Mouse (Mus musculus) mature B cell (primary cell): ENCODE data around the gene Flt3.

Experiments
- in situ Hi-C: fragments of 300-500 bp; cut with MboI; formaldehyde crosslinking; loops from 2 replicates; pipeline ENCODE4 v1.14.3; 2019

Gene Flt3

DNA sequence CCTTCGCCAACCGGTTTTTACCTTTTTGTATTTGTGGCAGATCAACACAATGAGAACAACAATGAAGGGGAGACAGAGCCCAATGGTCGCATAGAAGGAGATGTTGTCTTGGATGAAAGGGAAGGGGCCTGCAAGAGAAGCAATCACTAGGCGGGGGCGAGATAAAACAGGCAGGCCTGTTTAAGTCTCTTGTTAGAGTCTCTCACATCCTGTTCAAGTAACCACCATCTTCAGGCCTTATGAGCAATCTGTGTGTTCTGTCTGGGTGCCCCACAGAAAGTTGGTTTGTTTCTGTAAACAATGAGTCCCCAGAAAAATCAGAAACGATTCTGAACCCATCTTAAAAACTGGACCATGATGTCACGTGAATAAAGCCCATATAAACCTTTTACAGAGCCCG is 45.3 kb downstream of the Flt3 start:
- in situ Hi-C loops, result no loop called here

DNA sequence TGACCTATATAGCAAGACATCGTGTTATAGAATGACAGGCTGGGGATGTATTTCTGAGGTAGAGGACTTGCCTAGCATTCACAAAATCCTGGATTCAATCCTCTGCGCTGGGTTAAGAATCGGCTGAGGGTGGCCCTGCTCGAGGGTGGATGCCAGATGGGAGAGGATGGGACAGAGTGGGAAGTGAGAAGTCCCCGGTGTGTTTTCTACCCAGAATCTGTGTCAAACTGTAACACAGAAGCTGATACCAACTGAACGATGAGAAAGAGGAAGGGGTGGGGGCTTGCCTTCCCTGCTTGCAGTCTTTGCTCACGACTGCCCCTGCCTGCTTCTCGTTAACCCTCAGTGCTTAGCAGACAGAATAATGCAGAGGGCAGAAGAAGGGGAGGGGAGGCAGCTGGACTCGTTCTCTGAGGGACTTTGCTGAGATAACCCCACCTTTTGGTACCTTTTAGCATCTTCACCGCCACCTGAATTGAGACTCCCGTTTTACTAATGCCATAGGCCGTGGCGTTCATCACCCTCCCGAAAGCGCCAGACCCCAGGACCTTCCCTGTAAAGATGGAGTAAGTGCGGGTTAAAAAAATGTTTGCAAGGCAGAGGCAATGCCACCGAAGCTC is 46.0 kb downstream of the Flt3 start:
- in situ Hi-C loops, result no loop called here

DNA sequence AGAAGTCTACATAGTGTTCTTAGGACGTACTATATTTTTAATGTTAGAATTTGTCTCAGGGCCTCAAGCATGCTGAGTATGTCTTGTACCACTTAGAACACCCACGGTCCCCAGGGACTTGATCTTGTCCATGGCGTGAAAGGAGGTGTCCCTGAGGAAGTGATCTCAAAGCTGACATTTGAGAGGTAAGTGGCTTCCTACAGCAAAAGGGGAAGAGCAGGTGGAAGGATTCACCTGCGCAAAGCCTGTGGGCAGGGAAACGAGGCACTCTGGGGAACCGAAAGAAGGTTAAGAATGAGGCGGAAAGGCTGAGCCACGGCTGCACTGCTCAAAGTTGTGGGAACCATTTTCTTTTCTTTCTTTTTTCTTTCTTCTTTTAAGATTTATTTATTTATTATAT is 48.4 kb downstream of the Flt3 start:
- in situ Hi-C loops, result no loop called here

DNA sequence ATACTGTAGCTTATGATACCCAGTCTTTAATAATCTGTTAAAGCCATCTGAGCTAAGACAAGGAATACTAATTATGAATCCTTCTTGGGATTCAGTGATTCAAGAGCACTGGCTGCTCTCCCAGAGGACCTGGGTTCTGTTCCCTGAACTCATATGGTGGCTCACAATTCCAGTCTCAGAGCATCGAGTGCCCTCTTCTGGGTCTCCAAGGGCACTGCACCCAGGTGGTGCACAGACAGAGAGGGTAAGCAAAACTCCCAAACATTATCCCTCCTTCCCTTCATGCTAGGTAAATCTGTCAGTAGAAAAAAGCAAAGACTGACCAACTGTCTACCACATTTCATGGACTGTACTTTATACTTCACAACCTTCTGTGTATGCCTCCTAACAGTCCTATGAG is 54.3 kb downstream of the Flt3 start:
- in situ Hi-C loops, result no loop called here

DNA sequence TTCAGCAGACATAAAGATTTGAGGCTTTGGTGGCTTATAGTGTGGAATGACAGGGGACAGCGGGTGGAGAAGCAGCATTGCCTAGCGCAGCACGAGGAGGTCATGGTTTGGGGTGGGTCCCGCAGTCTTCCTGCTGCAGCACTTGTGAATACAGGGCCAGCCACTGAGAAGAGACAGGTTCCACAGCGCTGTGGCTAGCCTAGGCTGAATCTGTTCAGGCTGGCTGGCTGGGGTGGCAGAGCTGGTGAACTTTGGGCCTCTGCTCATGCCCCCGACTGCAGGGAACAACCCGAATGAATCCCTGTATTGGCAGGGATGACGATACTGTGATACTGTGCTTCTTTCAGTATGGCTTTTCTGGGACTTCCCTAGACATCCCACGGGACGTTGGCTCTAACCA is 56.4 kb downstream of the Flt3 start:
- in situ Hi-C loops, result no loop called here

DNA sequence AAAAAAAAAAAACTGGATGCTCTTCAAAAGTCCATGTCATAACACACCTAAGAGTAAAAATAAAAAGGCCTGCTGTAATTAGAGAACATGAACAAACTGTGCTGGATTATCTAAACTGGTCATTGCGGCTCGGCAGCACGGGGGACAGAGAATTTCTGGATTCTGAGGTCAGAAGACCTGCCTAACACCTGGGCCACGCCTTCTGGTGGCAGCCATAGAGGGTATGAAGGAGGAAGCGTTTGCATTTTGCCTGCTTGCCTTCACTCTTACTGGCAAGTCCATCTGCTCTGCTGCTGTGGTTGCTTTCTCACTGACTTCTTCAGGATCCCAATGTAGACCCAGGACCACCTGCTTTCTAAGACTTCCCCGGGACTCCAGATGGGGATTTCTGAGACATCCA is 57.4 kb downstream of the Flt3 start:
- in situ Hi-C loops, result no loop called here

DNA sequence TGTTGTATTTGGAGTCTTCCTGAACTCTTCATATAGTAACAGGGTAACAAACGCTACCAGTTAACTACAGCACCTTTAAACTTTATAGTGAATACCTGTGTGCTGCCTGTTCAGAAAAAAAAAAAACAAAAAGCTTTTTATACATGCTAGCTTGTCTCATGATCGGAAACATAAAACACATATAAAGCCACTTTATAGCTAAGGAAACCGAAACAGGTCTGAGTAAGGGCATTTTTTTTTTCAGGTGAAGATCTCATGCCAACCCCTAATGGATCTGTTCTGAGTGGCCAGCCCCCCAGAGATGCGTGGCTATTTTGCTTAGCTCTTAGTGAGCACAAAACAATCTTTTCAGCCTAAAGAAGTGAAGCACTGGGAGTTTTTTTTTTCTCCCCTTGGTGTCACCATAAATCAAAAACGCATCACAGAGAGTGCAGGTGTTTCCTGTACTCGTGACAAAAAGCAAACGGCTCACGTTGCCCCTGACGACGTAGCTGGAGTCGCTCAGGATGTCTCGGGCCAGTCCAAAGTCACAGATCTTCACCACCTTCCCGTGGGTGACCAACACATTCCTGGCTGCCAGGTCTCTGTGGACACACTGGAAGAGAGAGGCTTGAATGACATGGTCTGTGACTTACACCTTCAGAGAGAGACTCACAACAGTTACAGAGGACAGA is 59.4 kb downstream of the Flt3 start:
- in situ Hi-C loops, result no loop called here

DNA sequence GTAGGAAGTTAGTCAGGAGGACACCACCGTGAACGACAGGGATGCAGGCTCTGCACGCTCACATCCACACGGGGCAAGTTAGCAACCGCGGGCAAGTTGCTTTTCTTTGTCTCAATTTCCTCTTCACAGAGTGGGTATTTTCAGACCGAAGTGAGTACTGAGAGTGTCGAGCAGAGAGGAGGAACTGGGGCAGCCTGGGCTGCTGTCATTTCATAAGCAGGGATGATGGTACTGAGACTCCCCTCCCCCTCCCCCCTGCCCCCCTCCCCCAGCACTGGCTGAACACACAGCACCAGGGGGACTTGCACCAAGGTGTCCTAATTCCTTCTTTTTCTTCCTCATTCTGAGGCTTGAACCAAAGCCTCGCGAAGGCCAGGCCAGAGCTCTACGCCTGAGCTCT is 60.7 kb downstream of the Flt3 start:
- in situ Hi-C loops, result no loop called here

DNA sequence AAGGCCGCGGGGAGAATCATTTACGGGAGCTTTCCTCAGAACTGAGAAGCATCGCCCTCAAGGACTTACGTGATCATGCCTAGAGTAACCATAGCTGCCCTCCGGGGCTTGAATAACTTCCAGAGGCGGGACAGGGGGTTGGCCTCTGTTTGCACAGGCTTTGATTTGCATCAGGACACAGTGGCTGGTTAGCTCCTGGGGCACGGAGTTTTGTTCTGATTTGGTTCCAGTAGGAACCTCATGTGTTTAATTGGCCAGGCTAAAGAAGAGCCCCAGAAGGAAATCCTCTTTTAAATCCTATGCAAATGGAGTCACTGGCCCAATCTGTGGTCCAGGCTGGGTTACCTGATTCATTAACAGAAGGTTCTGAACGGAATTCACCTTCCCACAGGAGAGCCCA is 61.3 kb downstream of the Flt3 start:
- in situ Hi-C loops, result no loop called here

DNA sequence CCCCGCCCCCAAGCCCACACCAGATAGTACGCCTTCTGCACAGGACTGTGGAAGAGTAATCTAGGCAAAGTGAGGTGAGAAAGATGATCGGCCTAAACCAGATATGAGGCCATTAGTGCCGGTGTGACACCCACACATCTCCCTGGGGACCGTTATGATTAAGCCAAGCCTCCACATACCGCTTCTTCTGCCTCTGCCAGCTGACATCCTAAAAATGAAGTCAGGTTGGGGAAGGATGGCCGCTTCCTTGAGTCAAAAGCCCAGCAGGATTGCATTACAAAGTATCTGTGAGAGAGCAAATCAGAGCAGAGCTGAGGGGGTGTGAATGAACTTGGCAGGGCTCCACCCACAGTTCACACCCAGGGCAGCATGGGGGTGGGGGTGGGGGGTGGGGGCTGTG is 67.6 kb downstream of the Flt3 start:
- in situ Hi-C loops, result no loop called here

DNA sequence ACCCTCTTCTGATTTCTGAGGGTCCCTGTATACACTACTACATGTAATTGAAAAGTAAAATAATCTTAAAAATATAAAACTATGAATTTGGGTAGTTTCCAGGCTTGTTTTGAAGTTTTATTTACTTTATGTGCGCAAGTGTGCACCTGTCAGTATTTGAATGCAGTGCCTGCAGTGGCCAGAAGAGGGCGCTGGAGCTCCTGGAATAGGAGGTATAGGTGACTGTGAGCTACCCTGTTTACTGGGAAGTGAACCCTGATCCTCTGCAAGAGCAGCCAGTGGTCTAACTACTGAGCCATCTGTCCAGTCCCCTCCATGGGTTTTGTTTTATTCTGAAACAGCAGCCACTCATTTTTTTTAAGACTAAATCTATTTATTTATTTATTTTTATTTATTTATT is 68.7 kb downstream of the Flt3 start:
- in situ Hi-C loops, result no loop called here

DNA sequence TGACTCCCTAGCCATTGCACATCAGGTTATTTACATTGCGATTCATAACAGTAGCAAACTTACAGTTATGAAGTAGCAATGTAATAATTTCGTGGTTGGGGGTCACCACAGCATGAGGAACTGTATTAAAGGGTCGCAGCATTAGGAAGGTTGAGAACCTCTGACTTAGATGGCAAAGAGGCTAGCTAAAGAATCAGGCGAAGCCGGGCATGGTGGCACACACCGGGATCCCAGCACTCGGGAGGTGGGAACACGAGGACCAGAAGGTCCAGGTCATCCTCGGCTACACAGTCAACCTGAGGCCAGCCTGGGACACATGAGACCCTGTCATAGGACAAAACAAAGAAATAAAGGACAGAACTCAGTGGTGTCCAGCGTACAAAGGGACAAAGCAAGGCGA is 70.3 kb downstream of the Flt3 start:
- in situ Hi-C loops, result loop anchor here (10.0 kb wide), 3 partner anchors 415 to 655 kb away; no protein-coding TSS in a partner anchor

DNA sequence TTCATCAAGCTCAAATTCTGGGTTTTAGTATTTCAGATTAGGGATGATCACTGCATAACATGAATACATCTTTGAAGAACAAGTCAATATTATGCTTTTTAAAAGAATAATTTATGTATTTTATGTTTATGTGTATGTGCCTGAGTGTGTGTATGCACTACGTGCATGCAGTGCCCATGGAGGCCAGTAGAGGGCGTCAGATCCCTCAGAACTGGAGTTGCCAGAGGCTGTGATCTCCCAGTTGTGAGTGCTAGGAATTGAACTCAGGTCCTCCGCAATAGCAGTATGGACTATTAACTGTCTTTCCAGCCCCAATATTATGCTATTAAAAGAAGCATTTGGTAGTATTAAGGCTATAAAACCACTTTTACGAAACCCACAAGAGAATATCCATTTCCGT is 72.7 kb downstream of the Flt3 start:
- in situ Hi-C loops, result loop anchor here (10.0 kb wide), 3 partner anchors 413 to 653 kb away; no protein-coding TSS in a partner anchor

DNA sequence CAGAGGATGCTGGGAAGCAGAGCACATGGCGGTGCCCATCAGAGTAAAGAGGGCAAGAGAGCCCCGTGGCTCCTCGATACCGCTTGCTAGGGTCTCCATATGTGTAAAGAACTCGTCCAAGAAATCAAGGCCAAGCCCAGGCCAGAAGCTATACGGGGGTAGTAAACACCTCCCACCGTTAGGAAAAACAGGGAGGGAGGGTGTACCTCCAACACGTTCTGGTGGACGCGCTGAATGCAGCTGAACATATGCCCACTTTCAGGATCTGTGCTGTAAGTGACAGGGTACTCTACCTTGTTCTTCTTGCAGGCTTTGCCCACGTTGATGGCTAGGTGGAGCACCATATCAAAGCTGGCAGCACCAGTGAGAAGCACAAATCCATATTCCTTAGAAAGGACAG is 74.4 kb downstream of the Flt3 start:
- in situ Hi-C loops, result loop anchor here (10.0 kb wide), 3 partner anchors 411 to 651 kb away; no protein-coding TSS in a partner anchor

DNA sequence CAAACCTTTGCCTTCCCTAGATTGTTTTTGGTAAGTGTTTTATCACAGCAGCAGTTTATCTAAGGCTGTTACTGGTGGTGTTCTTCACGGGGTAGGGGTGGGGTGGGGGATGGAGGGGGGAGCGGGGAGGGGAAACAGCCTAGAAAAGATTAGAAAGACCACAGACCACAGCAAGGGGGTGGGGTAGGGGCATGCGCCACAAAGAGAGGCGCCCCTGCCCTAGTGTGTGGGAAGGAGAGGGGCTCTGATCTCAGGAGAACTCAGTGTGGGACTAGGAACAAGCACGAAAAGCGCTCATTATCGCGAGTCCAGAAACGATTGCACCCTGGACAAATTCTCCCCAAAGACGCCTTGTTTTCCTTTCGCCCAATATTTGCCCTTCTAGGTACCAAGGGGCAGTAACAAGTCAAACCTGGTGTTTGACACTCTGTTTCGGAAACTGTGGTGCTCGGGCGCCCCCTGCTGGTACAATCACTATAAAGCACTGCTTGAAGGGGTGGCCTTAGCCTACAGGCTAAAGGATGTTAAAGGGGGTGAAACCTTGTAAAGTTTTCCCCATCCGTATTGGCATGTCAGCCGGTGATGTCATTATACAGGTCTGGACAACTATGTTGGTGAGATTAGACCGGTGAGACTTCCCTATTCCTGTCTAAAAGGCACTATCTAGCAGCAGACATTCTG is 76.9 kb downstream of the Flt3 start:
- in situ Hi-C loops, result loop anchor here (10.0 kb wide), 3 partner anchors 409 to 649 kb away; no protein-coding TSS in a partner anchor

DNA sequence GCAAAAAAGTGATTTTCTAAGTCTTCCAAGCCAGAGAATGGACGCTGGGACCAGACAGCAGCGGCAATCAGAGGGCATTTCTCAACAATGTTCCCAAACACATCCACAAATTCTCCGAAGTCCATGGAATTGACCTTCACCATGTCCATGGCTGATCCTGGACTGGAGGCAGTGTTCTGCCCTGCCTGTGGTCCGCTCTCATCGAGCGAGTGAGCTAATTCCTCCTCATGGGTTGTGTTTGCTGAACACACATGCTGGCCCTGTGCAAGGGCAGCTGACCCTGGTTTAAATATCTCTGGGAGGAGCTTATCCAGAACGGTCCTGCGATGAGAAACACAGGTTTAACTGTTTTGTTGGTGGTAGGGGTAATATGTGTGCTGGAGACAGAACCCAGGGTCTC is 78.1 kb downstream of the Flt3 start, which contains the start of gene Urad:
Gene Urad, minus strand, starts transcription at position 258 of the 400 bp plus-strand sequence.
- in situ Hi-C loops, result loop anchor here (10.0 kb wide), 3 partner anchors 407 to 647 kb away; no protein-coding TSS in a partner anchor

DNA sequence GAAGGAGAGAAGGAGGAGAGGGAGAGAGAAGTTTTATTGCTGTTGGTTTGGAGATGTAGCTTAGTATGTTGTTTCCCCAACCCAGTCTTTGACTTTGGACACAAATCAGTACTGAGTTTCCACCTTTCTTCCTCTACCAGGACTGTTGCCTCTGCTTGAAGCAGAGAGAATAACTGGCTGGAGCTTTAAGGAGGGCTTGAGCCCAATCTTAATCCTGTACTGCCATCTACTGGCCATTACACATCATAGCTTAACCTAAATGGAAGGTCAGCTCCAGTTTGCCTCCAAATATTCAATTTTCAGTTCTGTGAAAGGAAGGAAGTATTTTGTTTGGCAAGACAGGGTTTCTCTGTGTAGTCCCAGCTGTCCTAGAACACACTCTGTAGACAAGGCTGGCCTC is 80.6 kb downstream of the Flt3 start:
- in situ Hi-C loops, result loop anchor here (10.0 kb wide), 3 partner anchors 405 to 645 kb away; no protein-coding TSS in a partner anchor

DNA sequence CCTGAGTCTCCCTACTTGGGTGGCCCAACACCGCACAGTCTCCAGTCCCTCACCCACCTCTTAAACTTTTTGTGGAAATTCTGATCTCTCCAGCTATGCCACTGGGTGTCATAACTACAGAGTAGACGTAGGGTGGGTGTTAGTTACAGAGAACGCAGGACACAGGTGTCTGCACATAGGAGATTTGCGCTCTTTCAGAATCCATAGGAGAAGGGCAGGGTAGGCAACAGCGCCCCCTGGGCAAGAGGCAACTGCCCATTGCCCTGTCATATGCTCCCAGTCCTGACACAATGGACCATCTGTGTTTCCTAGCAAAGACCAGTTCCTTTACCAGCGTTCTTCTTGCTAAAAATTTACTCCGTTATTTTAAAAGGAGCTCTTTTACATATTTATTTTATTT is 82.3 kb downstream of the Flt3 start:
- in situ Hi-C loops, result no loop called here

DNA sequence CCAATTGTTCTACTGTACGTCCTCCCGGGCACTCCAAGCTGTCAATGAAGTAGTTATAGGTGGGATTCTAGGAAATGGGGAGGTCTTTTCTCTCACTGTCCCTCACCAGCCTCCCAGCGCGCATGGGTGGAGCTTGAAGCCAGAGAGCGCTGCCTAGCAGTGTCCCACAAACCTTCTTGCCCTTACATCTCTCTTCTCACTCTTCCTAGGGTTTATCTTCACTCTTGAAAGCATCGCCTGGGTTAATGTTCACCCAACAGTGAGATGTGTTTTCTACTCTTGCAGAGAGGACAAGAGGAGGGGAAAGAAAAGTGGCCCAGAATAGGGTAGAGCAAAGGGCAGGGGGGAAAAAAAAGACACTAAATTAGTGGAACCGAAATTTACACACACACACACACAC is 83.0 kb downstream of the Flt3 start:
- in situ Hi-C loops, result no loop called here

DNA sequence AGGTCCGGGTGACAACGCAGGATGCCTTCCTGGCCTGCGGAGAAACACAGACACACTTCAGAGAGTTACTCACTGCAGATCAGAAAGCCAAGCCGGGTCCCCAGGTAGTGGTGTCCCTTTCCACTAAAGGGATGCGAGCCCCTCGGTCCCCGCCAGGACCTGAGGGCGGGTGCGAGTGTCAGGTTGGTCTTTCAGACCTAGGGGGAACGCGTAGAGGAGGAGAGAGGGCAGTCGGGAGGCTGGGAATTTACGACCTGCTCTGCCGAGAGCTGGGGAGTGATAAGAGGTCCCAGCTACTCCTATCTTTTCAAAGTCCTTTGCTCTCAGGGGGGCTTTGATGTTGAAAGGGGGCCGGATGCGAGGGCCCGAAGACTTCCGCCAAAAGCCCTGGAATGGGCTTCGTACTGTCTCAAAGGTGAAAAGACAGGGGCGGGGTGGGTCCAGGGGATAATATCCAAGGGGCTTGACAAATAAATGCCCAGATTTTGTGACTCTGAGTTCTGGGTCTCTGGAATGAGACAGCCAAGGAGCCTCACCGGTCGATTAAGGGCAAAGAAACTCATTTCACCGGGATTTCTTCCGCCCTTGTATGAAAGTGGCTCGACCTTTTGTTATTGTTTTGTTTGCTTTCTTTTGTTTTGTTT is 84.7 kb downstream of the Flt3 start:
- in situ Hi-C loops, result no loop called here

DNA sequence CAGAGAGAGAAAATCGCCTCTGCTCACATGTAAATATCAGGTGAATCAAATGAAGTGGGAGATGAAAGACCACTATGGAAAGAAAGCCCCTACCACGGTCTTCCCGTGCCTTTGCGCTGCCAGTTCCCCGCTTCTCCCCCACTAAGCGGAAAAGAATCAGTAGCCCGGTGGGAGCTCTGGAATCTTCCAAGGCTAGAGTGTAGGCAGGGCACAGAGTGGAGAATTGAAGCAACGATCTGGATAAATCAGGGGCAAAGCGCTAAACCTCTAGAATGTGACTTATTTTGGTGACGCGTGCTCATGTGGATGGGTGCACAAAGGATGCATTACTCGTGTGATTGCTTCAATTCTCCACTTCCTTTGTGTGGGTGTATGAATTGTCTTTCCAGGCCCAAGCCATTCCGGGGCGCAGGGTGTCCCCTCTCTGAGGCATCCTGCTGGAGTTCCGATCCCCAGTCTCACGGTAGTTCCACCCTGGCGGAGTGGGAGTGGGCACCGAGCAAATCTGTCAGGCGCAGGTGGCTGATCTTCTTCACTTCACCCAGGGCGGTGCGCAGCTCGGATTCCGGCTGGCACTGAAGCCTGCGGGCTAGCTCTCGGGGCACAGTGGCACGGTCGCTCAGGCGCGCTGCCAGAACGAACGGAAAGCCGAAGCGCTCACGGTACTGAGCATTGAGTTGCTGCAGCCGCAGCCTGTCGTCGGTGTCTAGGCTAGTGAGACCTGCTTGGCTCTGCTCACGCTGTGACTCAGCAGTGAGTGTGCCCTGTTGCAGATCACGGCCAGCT is 85.5 kb downstream of the Flt3 start:
- in situ Hi-C loops, result no loop called here
